Mouse (Mus musculus) kidney, postnatal 0 days (tissue): Measurements from ENCODE around the gene Grk4. TPM values are rescaled to one million over a fixed set of nuclear protein-coding genes. Genes with fewer than 3 reads are reported as not detected.

Experiments
- ATAC-seq: fragments of 200-750 bp; cut with Nextera tagmentation; replicated peaks from 2 replicates; pipeline ENCODE4 v1.8.0; 2017; ENCODE audit warnings: low read depth, moderate number of reproducible peaks, moderate TSS enrichment, moderate library complexity; ENCODE audit not compliant: low FRiP score
- DNase-seq: peaks from one replicate; pipeline ENCODE4 v3.0.0-alpha.2; 2016; ENCODE audit warnings: low spot score
- H3K27ac ChIP-seq: fragments of 300-500 bp; sonication (generic); 2 replicates; pipeline ENCODE4 v1.5.1; 2014; ENCODE audit warnings: mild to moderate bottlenecking
- H3K27me3 ChIP-seq: fragments of 300-500 bp; sonication (generic); 2 replicates; pipeline ENCODE4 v1.6.1; 2014; ENCODE audit warnings: low read length, mixed read lengths; ENCODE audit not compliant: insufficient read depth
- H3K36me3 ChIP-seq: fragments of 300-500 bp; sonication (generic); 2 replicates; pipeline ENCODE4 v1.6.1; 2014; ENCODE audit warnings: low read length, mixed read lengths; ENCODE audit not compliant: insufficient read depth
- H3K4me1 ChIP-seq: fragments of 300-500 bp; sonication (generic); replicated peaks from 2 replicates; pipeline ENCODE4 v1.6.1; 2014; ENCODE audit warnings: antibody characterized with exemption, low read length, mixed read lengths; ENCODE audit not compliant: insufficient read depth
- H3K4me2 ChIP-seq: fragments of 300-500 bp; sonication (generic); 2 replicates; pipeline ENCODE4 v1.6.1; 2014; ENCODE audit warnings: mild to moderate bottlenecking, low read length, moderate library complexity, mixed read lengths
- H3K4me3 ChIP-seq: fragments of 300-500 bp; sonication (generic); replicated peaks from 2 replicates; pipeline ENCODE4 v1.5.1; 2014; ENCODE audit warnings: low read depth, low read length
- H3K9ac ChIP-seq: fragments of 300-500 bp; sonication (generic); 2 replicates; pipeline ENCODE4 v1.6.1; 2014; ENCODE audit warnings: low read depth, low read length
- H3K9me3 ChIP-seq: fragments of 300-500 bp; sonication (generic); replicated peaks from 2 replicates; pipeline ENCODE4 v1.6.1; 2016; ENCODE audit warnings: low read length, inconsistent platforms, mixed read lengths
- CTCF ChIP-seq: IDR thresholded peaks from 2 replicates; pipeline ENCODE4 v1.5.1; 2016; ENCODE audit warnings: antibody characterized with exemption, low read depth, mild to moderate bottlenecking, moderate library complexity
- WGBS: fragments of 180-500 bp; shearing (Covaris S2); extraction: QIAGEN DNeasy Blood & Tissue Kit; methylation state at CpG from one replicate; pipeline ENCODE4 v1.1.7; 2014; 5-methylcytosine and 5-hydroxymethylcytosine counted together
- polyA plus RNA-seq: library from polyadenylated mRNA; unstranded; fragments of >200 nt; fragmentation: Nextera tagmentation; extraction: Ambion mirVana; gene quantifications from 2 replicates; pipeline ENCODE4 v1.2.1, GENCODE M21; 2015

Grk4 gene
- polyA plus RNA-seq, 1 experiment from 2014 or later = 3.6 TPM

DNA sequence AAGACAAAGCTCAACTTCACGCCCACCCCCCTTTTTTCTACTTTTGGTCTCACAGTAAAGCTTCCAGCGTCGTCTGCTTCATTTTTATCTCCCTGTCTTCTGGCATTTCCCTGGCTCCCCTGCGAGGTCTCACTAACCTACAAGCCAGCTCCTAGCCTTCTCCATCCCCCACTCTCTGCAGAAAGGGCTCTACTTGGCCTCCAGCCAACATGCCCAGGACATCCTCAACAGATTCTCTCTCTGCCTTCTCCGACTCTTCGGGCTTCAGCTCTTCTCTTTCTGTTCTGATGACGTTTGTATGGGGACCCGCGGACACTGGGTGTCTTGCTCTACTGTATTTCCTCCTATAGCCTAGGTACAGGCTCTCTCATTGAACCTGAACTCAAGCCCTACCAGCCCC is 5.3 kb upstream of the Grk4 start:
- WGBS = 84% methylated on average over 9 of the region's 9 CpGs
- no peak overlapping the region for H3K4me3 ChIP-seq
- H3K27ac ChIP-seq = no peak overlapping the region
- H3K36me3 ChIP-seq = peaks cover 58% of the 10 kb centered on the region
- H3K27me3 ChIP-seq = no peaks in the 10 kb centered on the region
- H3K4me2 ChIP-seq = no peak overlapping the region
- peak overlapping the region; percentile 4; the same call in 1 of the 2 replicates for H3K9ac ChIP-seq
- ATAC-seq (no peak), DNase-seq (no peak)
- peaks cover 7% of the 10 kb centered on the region; the same call in 1 of the 2 replicates for H3K4me1 ChIP-seq
- TF ChIP-seq CTCF = no peak
- H3K9me3 ChIP-seq = no peaks in the 10 kb centered on the region

DNA sequence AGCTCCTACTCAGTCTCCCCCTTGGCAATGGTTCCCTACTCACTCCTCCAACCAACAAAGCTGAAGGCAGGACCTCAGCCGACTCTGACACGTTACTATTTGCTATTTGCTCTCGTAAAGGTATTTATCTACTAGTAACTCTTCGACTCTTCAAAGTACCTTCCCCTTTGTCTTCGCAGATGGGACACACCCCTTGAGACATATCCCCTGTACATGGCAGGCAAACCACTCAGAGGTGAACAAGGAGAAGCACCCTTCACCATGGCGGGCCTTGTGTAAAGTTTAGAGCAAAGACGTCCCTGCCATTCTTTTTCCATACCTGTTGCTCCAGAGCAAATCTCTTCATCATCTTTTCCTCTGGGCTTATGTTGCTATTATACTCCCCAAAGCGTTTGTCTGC is 2.6 kb upstream of the Grk4 start:
- Histone ChIP-seq H3K27me3 (no peaks in the 10 kb centered on the region), H3K4me3 (no peak overlapping the region), H3K9me3 (no peaks in the 10 kb centered on the region), H3K36me3 (peaks cover 35% of the 10 kb centered on the region), H3K27ac (no peak overlapping the region), H3K4me2 (no peak overlapping the region), H3K9ac (no peak overlapping the region), H3K4me1 (peaks cover 7% of the 10 kb centered on the region; the same call in 1 of the 2 replicates)
- DNase-seq (no peak), ATAC-seq (no peak)
- WGBS = 92% methylated on average over 8 of the region's 8 CpGs
- no peak for TF ChIP-seq CTCF

DNA sequence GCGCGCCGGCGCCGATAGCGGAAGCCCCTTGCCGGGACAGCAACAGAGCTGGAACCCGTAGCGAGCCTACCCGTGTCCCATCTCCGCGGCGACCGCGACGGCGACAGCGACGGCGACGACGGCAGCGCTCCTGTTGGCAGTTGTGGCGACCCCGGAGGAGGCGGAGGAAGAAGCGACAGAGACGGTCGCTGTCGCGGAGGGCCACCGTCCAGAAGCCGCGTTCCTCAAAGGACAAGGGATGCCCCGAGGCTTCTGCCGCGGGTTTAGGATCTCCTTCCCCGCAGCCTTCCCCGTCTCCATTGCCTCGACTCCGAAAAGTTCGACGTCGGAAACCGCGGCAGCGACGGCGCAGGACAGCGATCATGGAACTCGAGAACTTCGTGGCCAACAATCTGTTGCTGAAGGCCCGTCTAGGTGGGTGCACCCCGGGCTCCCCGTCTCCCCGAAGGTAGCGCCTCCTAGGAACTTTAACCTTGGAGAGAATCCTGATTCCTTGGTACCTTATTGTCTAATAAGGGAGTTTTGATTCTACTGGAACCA is 482 bp downstream of the Grk4 start:
- Histone ChIP-seq H3K27ac (peak overlapping the region; percentile 92), H3K4me1 (peaks cover 7% of the 10 kb centered on the region; the same call in 1 of the 2 replicates), H3K4me3 (peak overlapping the region; percentile 69), H3K4me2 (peak overlapping the region; percentile 69), H3K36me3 (peaks cover 16% of the 10 kb centered on the region; the same call in 1 of the 2 replicates), H3K9me3 (no peaks in the 10 kb centered on the region), H3K27me3 (no peaks in the 10 kb centered on the region), H3K9ac (peak overlapping the region; percentile 69)
- peak; percentile 40 for DNase-seq
- ATAC-seq = no peak
- 3% methylated on average over 57 of the region's 57 CpGs for WGBS
- TF ChIP-seq CTCF = no peak

DNA sequence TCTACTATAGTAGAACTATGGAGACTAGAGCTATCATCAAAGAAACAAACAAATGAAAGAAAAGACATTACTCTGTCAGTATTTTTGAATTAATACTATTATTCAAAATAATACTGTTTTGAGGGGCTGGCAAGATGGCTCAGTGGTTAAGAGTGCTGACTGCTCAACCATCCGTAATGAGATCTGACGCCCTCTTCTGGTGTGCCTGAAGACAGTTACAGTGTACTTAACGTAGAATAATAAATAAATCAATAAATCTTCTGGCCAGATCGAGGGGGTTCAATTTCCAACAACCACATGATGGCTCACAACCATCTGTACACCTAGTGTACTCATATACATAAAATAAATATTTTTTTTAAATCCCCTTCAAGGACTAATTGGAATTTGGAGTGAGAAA is 1.7 kb downstream of the Grk4 start:
- H3K4me3 ChIP-seq = no peak overlapping the region

DNA sequence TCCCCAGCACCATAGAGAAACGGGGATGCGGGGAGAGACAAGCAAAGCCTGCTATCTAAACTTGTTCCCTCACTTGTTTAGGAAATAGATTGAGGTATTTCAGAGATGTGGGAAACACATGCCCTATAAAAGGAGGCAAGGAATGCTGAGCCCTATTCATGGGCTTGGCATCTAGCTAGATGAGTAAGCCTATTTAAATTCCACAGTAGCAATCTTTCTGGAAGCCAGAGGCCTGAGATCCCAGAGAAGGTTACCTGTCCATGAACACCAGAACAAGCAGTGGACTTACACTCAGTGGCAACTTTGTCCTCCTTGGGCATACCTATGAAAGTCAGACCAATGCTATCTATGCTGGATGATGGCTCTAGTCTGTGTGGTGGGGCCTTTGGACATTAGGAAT is 3.1 kb downstream of the Grk4 start:
- WGBS = 96% methylated on average over 2 of the region's 2 CpGs
- no peak for ATAC-seq
- no peak for DNase-seq

More for the DNA sequence above, 1.7 kb downstream of the Grk4 start:
- no peak overlapping the region for H3K4me2 ChIP-seq
- no peaks in the 10 kb centered on the region for H3K9me3 ChIP-seq
- no peak for TF ChIP-seq CTCF
- DNase-seq (no peak), ATAC-seq (no peak)
- no peak overlapping the region for H3K9ac ChIP-seq
- 0 out of 2 replicates have a peak, but pooled peaks cover 7% of the 10 kb centered on the region for H3K36me3 ChIP-seq
- peaks cover 7% of the 10 kb centered on the region; the same call in 1 of the 2 replicates for H3K4me1 ChIP-seq
- no peaks in the 10 kb centered on the region for H3K27me3 ChIP-seq
- no peak overlapping the region for H3K27ac ChIP-seq
- WGBS = 82% methylated on average over 4 of the region's 4 CpGs

DNA sequence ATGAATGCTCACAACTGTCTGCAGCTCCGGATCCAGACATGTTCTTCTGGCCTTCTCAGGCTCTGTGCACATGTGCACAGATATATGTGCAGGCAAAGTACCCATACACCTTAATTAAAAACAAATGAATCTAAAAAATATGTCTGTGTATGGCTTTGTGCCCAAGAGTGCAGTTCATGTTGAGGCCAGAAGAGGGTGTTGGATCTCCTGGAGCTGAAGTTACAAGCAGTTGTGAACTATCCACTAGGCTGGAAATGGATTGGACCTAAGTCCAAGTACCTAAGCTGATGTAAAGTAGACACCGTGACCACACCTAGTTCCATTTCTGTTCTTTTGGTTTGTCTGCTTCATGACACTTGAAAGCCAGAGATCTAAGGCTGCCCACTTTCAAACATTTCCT is 9.3 kb downstream of the Grk4 start:
- Histone ChIP-seq H3K9ac (no peak overlapping the region), H3K36me3 (0 out of 2 replicates have a peak, but pooled peaks cover 5% of the 10 kb centered on the region), H3K4me3 (no peak overlapping the region), H3K4me2 (no peak overlapping the region), H3K27ac (no peak overlapping the region), H3K9me3 (no peaks in the 10 kb centered on the region), H3K4me1 (no peaks in the 10 kb centered on the region), H3K27me3 (no peaks in the 10 kb centered on the region)
- no peak for DNase-seq
- no peak for ATAC-seq
- WGBS = 80% methylated on average over 2 of the region's 2 CpGs
- peak; percentile 44 for TF ChIP-seq CTCF

More for the DNA sequence above, 3.1 kb downstream of the Grk4 start:
- H3K27ac ChIP-seq = no peak overlapping the region
- no peak overlapping the region for H3K9ac ChIP-seq
- peaks cover 7% of the 10 kb centered on the region; the same call in 1 of the 2 replicates for H3K4me1 ChIP-seq
- TF ChIP-seq CTCF = no peak
- no peaks in the 10 kb centered on the region for H3K9me3 ChIP-seq
- no peak overlapping the region for H3K4me3 ChIP-seq
- 0 out of 2 replicates have a peak, but pooled peaks cover 5% of the 10 kb centered on the region for H3K36me3 ChIP-seq
- H3K4me2 ChIP-seq = no peak overlapping the region
- no peaks in the 10 kb centered on the region for H3K27me3 ChIP-seq

DNA sequence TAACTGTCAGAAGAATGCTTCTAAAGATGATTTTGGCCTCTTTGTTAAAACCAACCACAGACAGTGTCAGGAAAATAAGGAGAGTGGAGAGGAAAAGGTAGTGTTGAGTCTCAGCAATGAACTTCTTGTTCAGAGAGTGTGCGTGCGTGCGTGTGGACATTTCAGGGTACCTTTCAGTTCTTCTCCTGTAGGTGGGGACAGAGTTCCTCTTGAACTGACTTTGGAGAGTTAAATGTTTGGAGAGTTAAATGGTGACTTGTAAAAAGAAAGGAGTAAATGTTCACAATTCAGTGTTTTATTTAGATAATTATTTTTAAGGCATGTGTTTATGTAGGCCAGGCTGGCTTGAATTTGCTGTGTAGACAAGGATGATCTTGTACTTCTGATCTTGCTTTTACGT is 10.1 kb downstream of the Grk4 start:
- no peak overlapping the region for H3K4me2 ChIP-seq
- no peak overlapping the region for H3K9ac ChIP-seq
- no peaks in the 10 kb centered on the region for H3K4me1 ChIP-seq
- H3K4me3 ChIP-seq = no peak overlapping the region
- TF ChIP-seq CTCF = peak; percentile 67
- no peak overlapping the region for H3K27ac ChIP-seq
- no peaks in the 10 kb centered on the region for H3K9me3 ChIP-seq
- H3K36me3 ChIP-seq = 0 out of 2 replicates have a peak, but pooled peaks cover 1% of the 10 kb centered on the region
- H3K27me3 ChIP-seq = no peaks in the 10 kb centered on the region
- ATAC-seq (no peak), DNase-seq (peak; percentile 70)
- WGBS = 85% methylated on average over 4 of the region's 4 CpGs
